In the genomic region with DNA sequence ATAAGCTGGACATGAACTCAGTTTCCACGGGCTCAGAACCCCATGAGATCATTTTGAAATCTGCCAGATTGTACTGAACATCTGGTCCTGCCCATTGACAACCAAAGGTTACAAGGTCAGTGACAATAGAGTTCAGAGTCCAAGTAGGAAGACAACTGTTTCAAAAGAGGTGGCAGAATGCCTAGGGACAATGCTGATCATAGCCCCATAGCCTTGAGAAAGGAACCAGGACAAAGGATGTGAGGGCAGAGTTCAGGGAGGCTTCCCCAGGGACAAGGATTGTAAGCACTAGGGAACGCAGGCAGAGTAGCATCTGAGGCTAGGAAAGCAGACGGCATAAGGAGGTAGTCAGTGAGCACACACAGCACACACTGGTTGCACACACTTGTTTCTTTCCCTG, we compare ENCODE assay signal across 14 mouse cellular contexts. TPM values are rescaled to one million over a fixed set of nuclear protein-coding genes. Genes with fewer than 3 reads are reported as not detected.
DNase-seq lines count a peak whose midpoint lies in the region.
"Had no signal": no experiment of that assay in that cellular context is flagged by ENCODE, and none has a peak within 500 bp of the region (broad histone marks: within the 10 kb centered on the region; RNA-seq: fewer than 3 reads in every experiment).

No protein-coding gene starts in this region.

- peak; percentile 15 for DNase-seq in adrenal gland, adult 8-10 months
- DNase-seq in adrenal gland, adult 18-20 months (ENCODE audit: low spot score in 2 of 2) = no peak
- DNase-seq in kidney, adult 9 months = peak; percentile 27
- DNase-seq in kidney, postnatal 14 days = no peak
- peak; percentile 22 for DNase-seq in ZHBTc4 (ENCODE audit: low read depth, low spot score)
- peak; percentile 20 for DNase-seq in embryo, embryonic 11 days
- no peak for DNase-seq in retina, embryonic 14.5 days (ENCODE audit: low spot score)
- DNase-seq: cerebellum, adult 11-12 months; cerebellum, postnatal 14 days; gastrocnemius, postnatal 14 days; kidney, adult 8-10 months; layer of hippocampus, adult 9-11 months; liver, embryonic 13.5 days; thymus, postnatal 14 days had no signal

RNA-seq across cellular contexts. Expression of gene Adam12, which starts 38.9 kb away (rescaled TPM):
- total RNA-seq in adrenal gland, adult 8-10 months (2022) = 1 to 10 TPM; 5.3 to 7.2 (median 5.8) TPM
- 10 to 100 TPM in 1 of 2 experiments, 1 to 10 TPM in 1; 7.2 to 11.1 TPM for total RNA-seq in adrenal gland, adult 18-20 months (2021)

Comparison
In these comparisons a context has a peak if more than half of its experiments do, and no peak if none do; other contexts are left out.
1. DNase-seq: peak in adrenal gland, adult 8-10 months (single experiment), kidney, adult 9 months (single experiment), ZHBTc4 (single experiment) and embryo, embryonic 11 days (single experiment); none in adrenal gland, adult 18-20 months (0 of 2), kidney, postnatal 14 days (single experiment) and retina, embryonic 14.5 days (single experiment).